Comparison of ENCODE assay signal across 30 mouse cellular contexts in the genomic region with DNA sequence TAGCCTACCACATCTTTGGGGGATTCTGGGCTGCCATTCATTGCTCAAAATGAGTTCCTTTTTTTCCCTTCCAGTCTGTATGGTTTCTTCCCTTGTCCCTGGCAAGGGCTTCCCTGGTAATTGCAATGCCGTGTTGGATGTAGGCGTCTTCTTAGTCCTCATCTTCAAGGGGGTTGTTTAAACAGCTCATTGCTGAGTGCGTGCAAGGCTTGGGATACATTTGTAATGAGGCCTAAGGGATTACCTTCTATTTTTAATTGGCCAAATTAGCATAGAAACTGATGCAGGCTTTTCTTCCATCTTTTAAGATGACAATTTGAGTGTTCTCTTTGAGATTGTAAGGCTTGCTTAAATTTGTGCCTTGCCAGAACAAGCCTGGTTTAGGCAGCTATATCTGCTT.
DNase-seq lines count a peak whose midpoint lies in the region; ATAC-seq lines count a peak whose summit lies in the region.
"Had no signal": no experiment of that assay in that cellular context is flagged by ENCODE, and none has a peak within 500 bp of the region (broad histone marks: within the 10 kb centered on the region; RNA-seq: fewer than 3 reads in every experiment).

No protein-coding gene starts in this region.

- H3K4me1 ChIP-seq in midbrain, embryonic 15.5 days = no peaks in the 10 kb centered on the region
- H3K4me1 ChIP-seq in midbrain, embryonic 16.5 days (ENCODE audit: control insufficient read depth, insufficient read depth, low read length) = no peaks in the 10 kb centered on the region
- H3K4me1 ChIP-seq in forebrain, embryonic 15.5 days = peaks cover 3% of the 10 kb centered on the region; the same call in 1 of the 2 replicates
- H3K4me1 ChIP-seq: embryonic facial prominence, embryonic 12.5 days; heart, embryonic 12.5 days; limb, embryonic 10.5 days; limb, embryonic 15.5 days; liver, embryonic 13.5 days; megakaryocyte, embryonic 14.5 days; neural tube, embryonic 15.5 days had no signal

- H3K27ac ChIP-seq in midbrain, embryonic 15.5 days = no peak overlapping the region
- H3K27ac ChIP-seq in midbrain, embryonic 16.5 days (ENCODE audit: low read length) = no peak overlapping the region
- no peak overlapping the region; the same call in 1 of the 2 replicates for H3K27ac ChIP-seq in forebrain, embryonic 15.5 days (replicated peaks)
- H3K27ac ChIP-seq: embryonic facial prominence, embryonic 12.5 days; hindbrain, embryonic 10.5 days; kidney, postnatal 0 days; limb, embryonic 10.5 days; limb, embryonic 15.5 days; liver, embryonic 13.5 days; neural tube, embryonic 15.5 days had no signal

- no peaks in the 10 kb centered on the region for H3K36me3 ChIP-seq in midbrain, embryonic 15.5 days (replicated peaks)
- H3K36me3 ChIP-seq in midbrain, embryonic 16.5 days (ENCODE audit: control insufficient read depth, insufficient read depth, low read length) = no peaks in the 10 kb centered on the region
- no peaks in the 10 kb centered on the region for H3K36me3 ChIP-seq in forebrain, embryonic 15.5 days
- H3K36me3 ChIP-seq: embryonic facial prominence, embryonic 12.5 days; limb, embryonic 15.5 days; neural tube, embryonic 15.5 days had no signal

- no peaks in the 10 kb centered on the region for H3K27me3 ChIP-seq in midbrain, embryonic 15.5 days (replicated peaks)
- no peaks in the 10 kb centered on the region for H3K27me3 ChIP-seq in midbrain, embryonic 16.5 days (ENCODE audit: control insufficient read depth, insufficient read depth, low read depth, low read length)
- H3K27me3 ChIP-seq in forebrain, embryonic 15.5 days = no peaks in the 10 kb centered on the region
- H3K27me3 ChIP-seq: embryonic facial prominence, embryonic 12.5 days; heart, embryonic 12.5 days; limb, embryonic 15.5 days; liver, embryonic 13.5 days; megakaryocyte, embryonic 14.5 days; neural tube, embryonic 15.5 days had no signal

- DNase-seq in heart, adult 11 months = peak; percentile 11
- no peak for DNase-seq in heart, postnatal 4 days
- DNase-seq in left cerebral cortex, postnatal 36 days (ENCODE audit: low spot score in 2 of 2) = no peak
- DNase-seq in B cell, adult 2 months = no peak
- DNase-seq: adrenal gland, postnatal 36 days; cerebellum, adult 8-10 months; cerebellum, postnatal 36 days; gastrocnemius, postnatal 25 days; heart, adult 18-20 months; kidney, adult 2 months; kidney, postnatal 4 days; layer of hippocampus, postnatal 36 days; liver, embryonic 13.5 days; lung, adult 18-20 months; lung, postnatal 4 days; retina, postnatal 1 day; right cerebral cortex, postnatal 14 days had no signal

- 28% methylated on average over 3 of the region's 3 CpGs for WGBS in midbrain, embryonic 15.5 days
- WGBS in midbrain, embryonic 16.5 days = 54% methylated on average over 3 of the region's 3 CpGs
- WGBS in forebrain, embryonic 15.5 days = 21% methylated on average over 3 of the region's 3 CpGs

- intact Hi-C loops in left cerebral cortex, postnatal 36 days (cut with DNase I) = no loop called here

- no peak overlapping the region for H3K9ac ChIP-seq in midbrain, embryonic 15.5 days
- H3K9ac ChIP-seq in midbrain, embryonic 16.5 days (ENCODE audit: low read depth, low read length) = no peak overlapping the region
- H3K9ac ChIP-seq in forebrain, embryonic 15.5 days (replicated peaks) = no peak overlapping the region
- H3K9ac ChIP-seq: embryonic facial prominence, embryonic 12.5 days; heart, embryonic 12.5 days; limb, embryonic 15.5 days; liver, embryonic 13.5 days; neural tube, embryonic 15.5 days had no signal

- H3K4me3 ChIP-seq in midbrain, embryonic 15.5 days = no peak overlapping the region
- no peak overlapping the region for H3K4me3 ChIP-seq in midbrain, embryonic 16.5 days (ENCODE audit: low read depth, low read length)
- H3K4me3 ChIP-seq in forebrain, embryonic 15.5 days = no peak overlapping the region
- H3K4me3 ChIP-seq: embryonic facial prominence, embryonic 12.5 days; heart, embryonic 12.5 days; hindbrain, embryonic 10.5 days; limb, embryonic 10.5 days; limb, embryonic 15.5 days; liver, embryonic 13.5 days; megakaryocyte, embryonic 14.5 days; neural tube, embryonic 15.5 days had no signal

- H3K4me2 ChIP-seq in midbrain, embryonic 15.5 days = no peak overlapping the region
- no peak overlapping the region for H3K4me2 ChIP-seq in midbrain, embryonic 16.5 days (ENCODE audit: low read length)
- no peak overlapping the region for H3K4me2 ChIP-seq in forebrain, embryonic 15.5 days (replicated peaks)
- H3K4me2 ChIP-seq: embryonic facial prominence, embryonic 12.5 days; heart, embryonic 12.5 days; limb, embryonic 15.5 days; liver, embryonic 13.5 days; neural tube, embryonic 15.5 days had no signal

- H3K9me3 ChIP-seq in midbrain, embryonic 15.5 days = no peaks in the 10 kb centered on the region
- no peaks in the 10 kb centered on the region for H3K9me3 ChIP-seq in midbrain, embryonic 16.5 days (replicated peaks; ENCODE audit: control insufficient read depth, low read length, poor library complexity, severe bottlenecking)
- H3K9me3 ChIP-seq in forebrain, embryonic 15.5 days = no peaks in the 10 kb centered on the region
- H3K9me3 ChIP-seq: embryonic facial prominence, embryonic 12.5 days; heart, embryonic 12.5 days; hindbrain, embryonic 10.5 days; limb, embryonic 10.5 days; limb, embryonic 15.5 days; liver, embryonic 13.5 days; megakaryocyte, embryonic 14.5 days; neural tube, embryonic 15.5 days had no signal

- ATAC-seq in midbrain, embryonic 15.5 days (replicated peaks) = peak; percentile 57
- ATAC-seq in midbrain, embryonic 16.5 days = no peak
- peak; percentile 65 for ATAC-seq in forebrain, embryonic 15.5 days (replicated peaks)
- ATAC-seq: hindbrain, embryonic 16.5 days; lung, postnatal 0 days had no signal
